20 mouse cellular contexts compared by ENCODE assay signal in genomic region chr12:38545431-38545830, GRCm38 (mm10).
"Had no signal": no experiment of that assay in that cellular context is flagged by ENCODE, and none has a peak within 500 bp of the region (broad histone marks: within the 10 kb centered on the region; RNA-seq: fewer than 3 reads in every experiment).

No protein-coding gene starts in this region.

- H3K36me3 ChIP-seq: limb, embryonic 15.5 days; stomach, embryonic 15.5 days had no signal

- ATAC-seq: liver, postnatal 0 days; lung, postnatal 0 days had no signal

- H3K9me3 ChIP-seq: limb, embryonic 15.5 days; stomach, embryonic 15.5 days had no signal

- H3K4me1 ChIP-seq: limb, embryonic 15.5 days; stomach, embryonic 15.5 days had no signal

- DNase-seq: kidney, adult 2 months; kidney, postnatal 25 days; layer of hippocampus, adult 9-11 months; layer of hippocampus, postnatal 36 days; left cerebral cortex, postnatal 4 days; liver, postnatal 0 days; lung, embryonic 14.5 days; midbrain, embryonic 14.5 days; right cerebral cortex, postnatal 25 days; spleen, adult 18-20 months; thymus, postnatal 25 days had no signal

- H3K4me3 ChIP-seq: layer of hippocampus, adult 2 months; left cerebral cortex, adult 2 months; limb, embryonic 15.5 days; stomach, embryonic 15.5 days had no signal

- H3K27me3 ChIP-seq: limb, embryonic 15.5 days; stomach, embryonic 15.5 days had no signal

- H3K27ac ChIP-seq: kidney, postnatal 0 days; layer of hippocampus, adult 2 months; left cerebral cortex, adult 2 months; limb, embryonic 15.5 days; liver, embryonic 14.5 days; macrophage; stomach, embryonic 15.5 days had no signal

- H3K4me2 ChIP-seq: limb, embryonic 15.5 days; liver, embryonic 11.5 days; lung, embryonic 14.5 days; stomach, embryonic 15.5 days had no signal

- H3K9ac ChIP-seq: limb, embryonic 15.5 days; liver, embryonic 14.5 days; liver, postnatal 0 days; lung, embryonic 14.5 days; stomach, embryonic 15.5 days had no signal
